Mouse (Mus musculus): ENCODE data around the gene Il1f5. TPM values are rescaled to one million over a fixed set of nuclear protein-coding genes. Genes with fewer than 3 reads are reported as not detected.

Il1f5 gene
- total RNA-seq (2014; rRNA removed) (not detected in 2 replicates), polyA plus RNA-seq (2012; rRNA removed) (not detected in 2 replicates)

- no peak for TF ChIP-seq POLR2A (IDR thresholded peaks at IDR 0.05; ENCODE audit: extremely low read depth, insufficient read depth, low read length)
- no peak for TF ChIP-seq CTCF (IDR thresholded peaks at IDR 0.05; ENCODE audit: low read depth, low read length)
- Histone ChIP-seq H3K4me3 (ENCODE audit: insufficient read depth, low read depth, low read length) (no peak within 1 kb of the TSS), H3K27ac (replicated peaks; ENCODE audit: insufficient read depth, low read depth, low read length) (no peak within 1 kb of the TSS), H3K27me3 (ENCODE audit: control insufficient read depth, insufficient read depth, low read length) (no peaks in the 10 kb centered on the region; the same call in 1 of the 2 replicates), H3K9ac (ENCODE audit: low read depth, low read length) (no peak within 1 kb of the TSS), H3K4me1 (ENCODE audit: control insufficient read depth, insufficient read depth, low read length) (no peaks in the 10 kb centered on the region), H3K79me2 (ENCODE audit: control insufficient read depth, insufficient read depth, low read length) (no peaks in the 10 kb centered on the region), H3K36me3 (ENCODE audit: control insufficient read depth, insufficient read depth, low read length) (no peaks in the 10 kb centered on the region)
- no peak for DNase-seq (ENCODE audit: extremely low read depth, low read depth, low spot score)
Observed at GRCm38 (mm10) chr2:24276654-24277053, at the start of gene Il1f5. TSS of gene Il1f5 (plus strand) at chr2:24276954.

- Histone ChIP-seq H3K4me3 (ENCODE audit: insufficient read depth, low read depth, low read length) (no peak overlapping the region), H3K9ac (ENCODE audit: low read depth, low read length) (no peak overlapping the region), H3K36me3 (ENCODE audit: control insufficient read depth, insufficient read depth, low read length) (no peaks in the 10 kb centered on the region), H3K4me1 (ENCODE audit: control insufficient read depth, insufficient read depth, low read length) (no peaks in the 10 kb centered on the region), H3K27me3 (ENCODE audit: control insufficient read depth, insufficient read depth, low read length) (no peaks in the 10 kb centered on the region), H3K27ac (replicated peaks; ENCODE audit: insufficient read depth, low read depth, low read length) (no peak overlapping the region), H3K79me2 (ENCODE audit: control insufficient read depth, insufficient read depth, low read length) (no peaks in the 10 kb centered on the region)
- DNase-seq (ENCODE audit: extremely low read depth, low read depth, low spot score), result no peak
- no peak for TF ChIP-seq POLR2A (IDR thresholded peaks at IDR 0.05; ENCODE audit: extremely low read depth, insufficient read depth, low read length)
- no peak for TF ChIP-seq CTCF (IDR thresholded peaks at IDR 0.05; ENCODE audit: low read depth, low read length)
- 73% methylated on average over 2 of the region's 2 CpGs for WGBS
Observed at GRCm38 (mm10) chr2:24227191-24227590, 49.6 kb upstream of the Il1f5 start.

GRCm38 (mm10) chr2:24267503-24267902 is 9.3 kb upstream of the Il1f5 start:
- Histone ChIP-seq H3K27ac (replicated peaks; ENCODE audit: insufficient read depth, low read depth, low read length) (no peak overlapping the region), H3K36me3 (ENCODE audit: control insufficient read depth, insufficient read depth, low read length) (no peaks in the 10 kb centered on the region)

DNA sequence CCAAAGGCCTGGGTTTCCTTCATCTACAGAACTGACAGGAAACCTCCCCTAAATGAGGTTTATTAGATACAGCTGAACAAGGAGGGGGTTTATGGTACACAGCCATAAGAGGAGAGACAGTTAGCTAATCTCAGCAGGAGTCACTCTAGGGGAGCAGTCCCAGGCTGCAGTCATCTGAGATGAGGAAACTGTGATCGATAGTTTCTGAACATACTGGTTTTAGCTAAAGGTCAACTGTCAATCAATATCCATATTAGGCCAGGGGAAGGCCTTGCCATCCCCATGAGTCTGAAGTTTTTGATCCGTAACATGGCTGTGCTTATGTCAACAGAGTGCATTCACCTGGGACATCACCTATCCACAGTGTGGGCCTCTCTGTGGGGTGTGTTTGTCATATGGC is 3.1 kb upstream of the Il1f5 start:
- no peak overlapping the region for H3K9ac ChIP-seq (ENCODE audit: low read depth, low read length)
- H3K4me1 ChIP-seq (ENCODE audit: control insufficient read depth, insufficient read depth, low read length), result no peaks in the 10 kb centered on the region
- no peak overlapping the region for H3K4me3 ChIP-seq (ENCODE audit: insufficient read depth, low read depth, low read length)
- H3K27me3 ChIP-seq (ENCODE audit: control insufficient read depth, insufficient read depth, low read length), result no peaks in the 10 kb centered on the region; the same call in 1 of the 2 replicates
- H3K27ac ChIP-seq (replicated peaks; ENCODE audit: insufficient read depth, low read depth, low read length), result no peak overlapping the region
- no peaks in the 10 kb centered on the region for H3K36me3 ChIP-seq (ENCODE audit: control insufficient read depth, insufficient read depth, low read length)
- H3K79me2 ChIP-seq (ENCODE audit: control insufficient read depth, insufficient read depth, low read length), result no peaks in the 10 kb centered on the region
- TF ChIP-seq POLR2A (IDR thresholded peaks at IDR 0.05; ENCODE audit: extremely low read depth, insufficient read depth, low read length) (no peak), CTCF (IDR thresholded peaks at IDR 0.05; ENCODE audit: low read depth, low read length) (no peak)
- peak; percentile 4 for DNase-seq (ENCODE audit: extremely low read depth, low read depth, low spot score)
- WGBS, result 38% methylated on average over 2 of the region's 2 CpGs

More at GRCm38 (mm10) chr2:24267503-24267902, 9.3 kb upstream of the Il1f5 start:
- Histone ChIP-seq H3K9ac (ENCODE audit: low read depth, low read length) (no peak overlapping the region), H3K27me3 (ENCODE audit: control insufficient read depth, insufficient read depth, low read length) (no peaks in the 10 kb centered on the region), H3K4me3 (ENCODE audit: insufficient read depth, low read depth, low read length) (no peak overlapping the region), H3K79me2 (ENCODE audit: control insufficient read depth, insufficient read depth, low read length) (no peaks in the 10 kb centered on the region), H3K4me1 (ENCODE audit: control insufficient read depth, insufficient read depth, low read length) (no peaks in the 10 kb centered on the region)
- no peak for TF ChIP-seq POLR2A (IDR thresholded peaks at IDR 0.05; ENCODE audit: extremely low read depth, insufficient read depth, low read length)
- no peak for TF ChIP-seq CTCF (IDR thresholded peaks at IDR 0.05; ENCODE audit: low read depth, low read length)
- 94% methylated on average over 1 of the region's 1 CpGs for WGBS
- no peak for DNase-seq (ENCODE audit: extremely low read depth, low read depth, low spot score)

DNA sequence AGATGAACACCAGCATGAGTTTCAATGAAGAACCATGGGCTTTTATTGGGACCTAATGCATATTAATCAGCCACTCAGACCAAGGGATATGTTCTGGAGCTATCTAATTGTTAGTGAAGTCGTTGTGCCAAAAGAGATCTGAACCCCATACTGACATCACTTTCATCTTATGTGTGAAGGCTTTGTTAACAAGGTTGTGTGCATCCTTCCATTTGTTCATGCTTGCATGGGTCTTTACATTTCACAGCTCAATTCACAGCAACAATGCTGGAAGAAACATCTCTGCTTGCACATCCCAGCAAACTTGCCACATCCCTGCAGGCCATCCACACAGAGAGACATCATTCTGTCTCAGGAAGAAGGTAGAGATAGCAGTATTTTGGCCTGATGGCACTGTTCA is 1.6 kb upstream of the Il1f5 start:
- Histone ChIP-seq H3K27ac (replicated peaks; ENCODE audit: insufficient read depth, low read depth, low read length) (no peak overlapping the region), H3K79me2 (ENCODE audit: control insufficient read depth, insufficient read depth, low read length) (no peaks in the 10 kb centered on the region), H3K9ac (ENCODE audit: low read depth, low read length) (no peak overlapping the region), H3K27me3 (ENCODE audit: control insufficient read depth, insufficient read depth, low read length) (no peaks in the 10 kb centered on the region; the same call in 1 of the 2 replicates), H3K4me3 (ENCODE audit: insufficient read depth, low read depth, low read length) (no peak overlapping the region), H3K4me1 (ENCODE audit: control insufficient read depth, insufficient read depth, low read length) (no peaks in the 10 kb centered on the region), H3K36me3 (ENCODE audit: control insufficient read depth, insufficient read depth, low read length) (no peaks in the 10 kb centered on the region)
- TF ChIP-seq CTCF (IDR thresholded peaks at IDR 0.05; ENCODE audit: low read depth, low read length) (no peak), POLR2A (IDR thresholded peaks at IDR 0.05; ENCODE audit: extremely low read depth, insufficient read depth, low read length) (no peak)
- no peak for DNase-seq (ENCODE audit: extremely low read depth, low read depth, low spot score)
- 41% methylated on average over 1 of the region's 1 CpGs for WGBS

GRCm38 (mm10) chr2:24290896-24291295 is 14.1 kb downstream of the Il1f5 start, which contains the start of gene Il1f10:
TSS of gene Il1f10 (plus strand) at chr2:24291196.
- Histone ChIP-seq H3K36me3 (ENCODE audit: control insufficient read depth, insufficient read depth, low read length) (no peaks in the 10 kb centered on the region), H3K9ac (ENCODE audit: low read depth, low read length) (no peak within 1 kb of the TSS), H3K27me3 (ENCODE audit: control insufficient read depth, insufficient read depth, low read length) (no peaks in the 10 kb centered on the region), H3K27ac (replicated peaks; ENCODE audit: insufficient read depth, low read depth, low read length) (no peak within 1 kb of the TSS), H3K79me2 (ENCODE audit: control insufficient read depth, insufficient read depth, low read length) (no peaks in the 10 kb centered on the region), H3K4me1 (ENCODE audit: control insufficient read depth, insufficient read depth, low read length) (no peaks in the 10 kb centered on the region), H3K4me3 (ENCODE audit: insufficient read depth, low read depth, low read length) (no peak within 1 kb of the TSS)
- WGBS, result 87% methylated on average over 5 of the region's 5 CpGs
- TF ChIP-seq CTCF (IDR thresholded peaks at IDR 0.05; ENCODE audit: low read depth, low read length), result no peak
- TF ChIP-seq POLR2A (IDR thresholded peaks at IDR 0.05; ENCODE audit: extremely low read depth, insufficient read depth, low read length), result no peak
- DNase-seq (ENCODE audit: extremely low read depth, low read depth, low spot score), result no peak
